Mouse (Mus musculus) left cerebral cortex, adult 18-20 months (tissue): ENCODE data around the gene Stk39. TPM values are rescaled to one million over a fixed set of nuclear protein-coding genes. Genes with fewer than 3 reads are reported as not detected.

Experiments used
- DNase-seq, 2 experiments: peaks; one replicate each; pipeline ENCODE4 v3.0.0; 2021 to 2022; ENCODE audit warnings: low spot score in 2 of 2, mixed read lengths in 1 of 2
- long read RNA-seq, 2 experiments: library from polyadenylated mRNA; stranded (forward); transcript quantifications; one replicate each; pipeline ENCODE4 v2.0.0; 2021
- total RNA-seq, 2 experiments: library from RNA; stranded (reverse); gene quantifications; 2 replicates each; pipeline ENCODE4 v1.2.3; 2021

Stk39 gene
- total RNA-seq, result 10 to 100 TPM; 92.7 to 94.7 TPM
- long read RNA-seq, experiment 1, transcript Stk39-201 (18 exons, 3,536 nt), result major isoform, 61 of 75 reads
- long read RNA-seq, experiment 1, partial matches to known transcripts, result 3 of 75 reads
- long read RNA-seq, experiment 1, other reads (novel, unspliced or antisense), result 11 of 75 reads
- long read RNA-seq, experiment 2, transcript Stk39-201 (18 exons, 3,536 nt), result major isoform, 45 of 64 reads
- long read RNA-seq, experiment 2, partial matches to known transcripts, result 10 of 64 reads
- long read RNA-seq, experiment 2, other reads (novel, unspliced or antisense), result 8 of 64 reads

- DNase-seq, result peak; percentile 56 to 73
These were observed at the start of gene Stk39 for GRCm38 (mm10) chr2:68471759-68472550. Gene Stk39 (minus strand): TSS chr2:68472268.

GRCm38 (mm10) chr2:68515409-68515808 is 43.3 kb upstream of the Stk39 start:
- DNase-seq, result no peak

- no peak for DNase-seq
These were observed 31.1 kb upstream of the Stk39 start for GRCm38 (mm10) chr2:68503202-68503601.

GRCm38 (mm10) chr2:68502734-68503133 is 30.7 kb upstream of the Stk39 start:
- DNase-seq, result no peak

- no peak for DNase-seq
These were observed 30.2 kb upstream of the Stk39 start for GRCm38 (mm10) chr2:68502236-68502635.

- DNase-seq, result no peak
These were observed 14.2 kb upstream of the Stk39 start for GRCm38 (mm10) chr2:68486275-68486674.

- DNase-seq, result no peak
These were observed 13.1 kb upstream of the Stk39 start for GRCm38 (mm10) chr2:68485141-68485540.

- no peak for DNase-seq
These were observed 10.8 kb upstream of the Stk39 start for GRCm38 (mm10) chr2:68482896-68483295.

- DNase-seq, result no peak
These were observed 7.8 kb upstream of the Stk39 start for GRCm38 (mm10) chr2:68479823-68480222.

GRCm38 (mm10) chr2:68472921-68473320 is 853 bp upstream of the Stk39 start:
- DNase-seq, result no peak

- DNase-seq, result no peak
These were observed 463 bp upstream of the Stk39 start for GRCm38 (mm10) chr2:68472551-68472910.

- peak; percentile 50 to 58 for DNase-seq
These were observed 943 bp downstream of the Stk39 start for GRCm38 (mm10) chr2:68470891-68471758.

GRCm38 (mm10) chr2:68469491-68469890 is 2.6 kb downstream of the Stk39 start:
- DNase-seq, result no peak

- DNase-seq, result peak; percentile 15 to 22
These were observed 3.4 kb downstream of the Stk39 start for GRCm38 (mm10) chr2:68468698-68469097.

- no peak for DNase-seq
These were observed 3.8 kb downstream of the Stk39 start for GRCm38 (mm10) chr2:68468259-68468658.

GRCm38 (mm10) chr2:68467085-68467978 is 4.7 kb downstream of the Stk39 start:
- no peak for DNase-seq

- no peak for DNase-seq
These were observed 5.7 kb downstream of the Stk39 start for GRCm38 (mm10) chr2:68466124-68467070.

- no peak for DNase-seq
These were observed 6.6 kb downstream of the Stk39 start for GRCm38 (mm10) chr2:68465266-68466123.
